Mouse (Mus musculus) T-helper 17 cell (primary cell): Measurements from ENCODE around the gene Prpf8.

Experiments
- in situ Hi-C, 2 experiments: fragments of 300-600 bp; cut with MboI, MseI; formaldehyde crosslinking; loops; 1 replicate in 1 of 2; 2 replicates in 1 of 2; pipeline ENCODE4 v1.15.1; 2025; ENCODE audit warnings: high pct_unique_total_duplicates in 2 of 2

Prpf8 gene

DNA sequence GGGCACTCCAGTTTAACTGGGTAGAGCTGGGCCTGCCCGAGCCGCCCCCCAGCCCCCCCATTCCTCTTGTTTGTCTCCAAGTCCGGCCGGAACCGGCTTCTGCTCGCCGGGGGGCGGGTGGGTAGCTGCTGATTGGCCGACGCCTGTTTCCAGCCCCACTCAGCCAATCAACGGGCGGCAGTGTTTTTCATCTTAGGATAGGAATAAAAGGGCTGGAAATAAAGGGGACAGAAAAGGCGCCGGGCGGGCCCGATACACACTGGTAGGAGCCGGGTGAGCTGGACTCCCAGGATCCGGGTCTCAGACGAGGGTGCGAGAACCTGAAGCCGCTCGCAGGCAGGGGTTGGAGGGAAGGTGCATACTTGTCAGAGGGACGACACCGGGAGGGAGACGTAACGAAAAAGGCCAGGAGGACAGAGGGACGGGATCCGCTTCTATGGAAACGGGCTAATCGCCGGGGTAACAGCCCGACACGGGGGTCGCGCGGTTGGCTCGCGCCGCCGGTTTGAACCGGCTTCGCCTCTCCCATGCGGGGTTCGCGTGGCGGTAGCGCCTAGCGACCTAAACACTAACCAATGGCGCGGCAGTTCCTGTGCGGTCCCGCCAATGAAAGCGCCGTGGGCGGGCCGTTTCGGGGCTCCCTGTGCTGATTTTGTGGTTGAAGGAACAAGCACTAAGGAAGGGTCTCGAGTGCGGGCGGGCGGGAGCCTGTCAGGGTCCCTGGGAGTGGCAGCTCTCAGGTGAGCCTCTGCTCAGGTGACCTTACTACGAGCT lies 45.0 kb downstream of the Prpf8 start, which contains the start of gene Slc43a2:
Slc43a2 (plus strand) TSS at position 226 of the 774 bp plus-strand sequence.
- in situ Hi-C loops, result loop anchor here in 1 of 2 experiments (5.0 kb wide), 1 partner anchor 41 kb away; no protein-coding TSS in a partner anchor

DNA sequence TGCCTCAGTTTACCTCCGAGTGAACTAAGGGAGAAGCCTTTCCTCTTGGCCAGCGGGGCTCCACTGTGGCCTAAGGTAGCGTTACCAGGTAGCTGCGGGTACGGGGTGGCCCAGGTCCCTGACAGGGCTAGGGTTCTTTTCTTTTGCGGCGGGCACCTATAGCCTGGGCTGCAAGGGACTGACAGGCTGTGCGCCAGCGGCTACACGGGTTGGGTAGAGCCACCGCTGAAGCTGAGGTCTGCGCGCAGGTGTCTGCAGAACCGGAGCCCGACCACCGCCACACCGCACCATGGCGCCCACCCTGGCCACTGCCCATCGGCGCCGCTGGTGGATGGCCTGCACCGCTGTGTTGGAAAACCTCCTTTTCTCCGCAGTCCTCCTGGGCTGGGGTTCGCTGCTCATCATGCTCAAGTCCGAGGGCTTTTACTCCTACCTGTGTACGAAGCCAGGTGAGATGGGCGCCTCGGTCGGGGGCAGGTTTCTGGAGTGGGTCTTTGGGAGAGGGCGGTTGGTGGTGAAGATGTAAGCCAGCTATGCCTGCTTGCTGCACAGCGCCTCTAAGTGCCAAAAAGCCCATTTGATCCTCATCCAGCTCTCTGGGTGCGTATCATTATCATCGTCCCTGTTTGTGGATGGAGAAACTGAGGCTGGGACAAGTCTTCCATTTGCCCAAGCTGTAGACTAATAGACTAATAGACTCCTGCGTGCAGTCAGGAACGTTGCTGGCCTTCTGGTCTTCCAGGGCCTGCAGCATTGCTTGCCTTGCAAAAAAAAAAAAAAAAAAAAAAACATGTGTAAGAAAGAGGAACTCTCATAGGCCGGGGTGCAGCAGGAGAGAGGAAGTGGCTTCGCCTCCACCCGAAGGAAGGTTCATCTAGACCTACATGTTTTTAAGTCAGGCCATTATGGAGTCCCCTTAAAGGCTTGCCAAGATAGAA lies 46.0 kb downstream of the Prpf8 start:
- in situ Hi-C loops, result loop anchor here in 1 of 2 experiments (5.0 kb wide), 1 partner anchor 40 kb away; no protein-coding TSS in a partner anchor

DNA sequence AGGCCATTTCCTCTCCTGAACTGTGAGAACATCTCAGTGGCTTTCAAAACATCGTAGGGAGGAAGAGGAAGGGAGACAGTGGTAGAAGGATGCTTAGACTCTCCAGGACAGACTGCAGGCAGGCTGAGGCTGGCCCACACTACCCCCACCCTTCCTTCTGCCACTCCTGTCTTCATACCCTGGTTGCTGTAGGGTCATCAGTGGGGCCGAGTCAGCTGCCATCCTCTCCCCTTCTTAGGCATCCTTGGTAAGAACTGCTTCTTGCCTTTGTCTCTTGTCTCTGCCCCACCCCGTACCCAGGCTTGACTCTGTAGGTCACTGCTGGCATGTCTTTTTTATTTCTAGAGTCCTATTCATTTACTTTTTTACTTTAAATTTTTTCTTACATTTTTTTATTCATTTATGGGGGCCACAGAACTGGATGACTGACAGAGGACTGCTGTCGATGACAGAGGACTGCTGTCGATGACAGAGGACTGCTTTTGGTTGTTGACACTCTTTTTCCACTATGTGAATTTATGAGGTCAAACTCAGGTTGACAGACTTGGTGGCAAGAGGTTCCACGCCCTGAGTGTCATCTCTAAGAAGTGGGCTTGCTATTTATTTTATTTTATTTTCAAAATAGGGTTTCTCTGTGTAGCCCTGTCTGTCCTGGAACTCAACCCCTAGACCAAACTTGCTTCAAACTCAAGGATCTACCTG lies 46.8 kb downstream of the Prpf8 start:
- in situ Hi-C loops, result loop anchor here in 1 of 2 experiments (5.0 kb wide), 1 partner anchor 39 kb away; no protein-coding TSS in a partner anchor

DNA sequence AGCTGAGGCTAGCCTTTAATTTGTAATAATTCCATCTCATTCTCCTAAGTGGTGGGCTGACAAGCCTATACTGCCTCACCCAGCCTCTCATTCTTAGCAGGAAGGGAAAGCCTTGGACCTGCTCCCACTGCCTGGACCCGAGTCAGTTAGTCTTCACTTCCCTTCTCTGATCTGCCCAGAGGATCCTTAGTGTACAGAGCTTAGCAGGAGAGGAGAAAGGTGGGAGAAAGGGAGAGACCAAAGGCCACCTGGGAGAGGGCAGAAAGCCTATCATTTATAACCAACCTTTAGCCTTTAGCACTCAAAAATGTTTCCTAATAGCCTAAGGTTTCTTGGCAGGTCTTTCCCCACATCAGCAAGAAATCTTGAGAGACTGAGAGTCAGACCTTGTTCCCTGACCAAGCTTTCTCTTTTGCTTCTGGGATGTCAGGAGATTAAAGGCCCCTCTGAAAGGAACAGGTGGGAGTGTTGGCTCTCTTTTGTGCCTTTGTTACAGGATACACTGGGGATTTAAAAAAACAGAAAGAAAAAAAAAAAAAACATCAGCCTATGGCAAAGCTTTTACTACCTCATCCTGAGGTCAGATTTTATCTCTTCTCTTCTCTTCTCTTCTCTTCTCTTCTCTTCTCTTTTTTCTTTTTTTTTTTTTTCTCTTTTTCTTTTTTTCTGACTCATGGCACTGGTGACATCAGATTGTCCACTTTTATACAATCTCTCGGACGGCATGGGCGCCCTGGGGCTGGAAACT lies 47.8 kb downstream of the Prpf8 start:
- in situ Hi-C loops, result loop anchor here in 1 of 2 experiments (5.0 kb wide), 1 partner anchor 38 kb away; no protein-coding TSS in a partner anchor

DNA sequence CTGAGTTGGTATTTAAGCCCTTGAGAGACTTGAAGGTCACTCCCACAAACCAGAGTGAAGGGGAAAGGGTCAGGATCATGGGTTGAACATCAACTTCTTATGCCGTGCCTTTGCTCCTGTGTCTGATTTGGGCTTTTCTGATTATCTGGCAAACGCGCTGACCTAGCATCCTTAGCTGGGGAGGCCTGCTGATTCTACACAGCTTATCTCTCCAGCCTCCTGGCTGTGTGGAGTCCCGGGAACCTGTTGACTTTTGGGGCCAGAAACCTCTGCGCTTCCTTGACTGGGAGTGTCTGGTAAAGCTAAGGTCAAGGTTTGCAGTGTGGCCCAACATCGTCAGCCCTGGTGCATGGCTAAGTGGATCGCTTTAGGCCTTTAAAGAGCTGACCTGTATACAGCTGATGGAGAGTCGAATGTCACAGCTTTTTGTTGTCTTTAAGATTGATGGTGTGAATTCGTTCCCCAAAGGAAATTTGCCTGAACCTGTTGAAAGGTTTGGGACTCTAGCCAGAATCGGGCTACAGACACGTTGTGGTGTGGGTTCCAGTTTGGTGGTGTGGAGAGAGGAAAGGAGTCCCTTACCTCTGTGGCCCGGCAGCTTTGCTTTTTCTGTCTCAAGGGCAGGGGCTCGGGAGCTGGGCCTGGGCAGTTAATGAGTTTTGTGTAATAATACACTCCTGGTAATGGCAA lies 48.6 kb downstream of the Prpf8 start:
- in situ Hi-C loops, result no loop called here

DNA sequence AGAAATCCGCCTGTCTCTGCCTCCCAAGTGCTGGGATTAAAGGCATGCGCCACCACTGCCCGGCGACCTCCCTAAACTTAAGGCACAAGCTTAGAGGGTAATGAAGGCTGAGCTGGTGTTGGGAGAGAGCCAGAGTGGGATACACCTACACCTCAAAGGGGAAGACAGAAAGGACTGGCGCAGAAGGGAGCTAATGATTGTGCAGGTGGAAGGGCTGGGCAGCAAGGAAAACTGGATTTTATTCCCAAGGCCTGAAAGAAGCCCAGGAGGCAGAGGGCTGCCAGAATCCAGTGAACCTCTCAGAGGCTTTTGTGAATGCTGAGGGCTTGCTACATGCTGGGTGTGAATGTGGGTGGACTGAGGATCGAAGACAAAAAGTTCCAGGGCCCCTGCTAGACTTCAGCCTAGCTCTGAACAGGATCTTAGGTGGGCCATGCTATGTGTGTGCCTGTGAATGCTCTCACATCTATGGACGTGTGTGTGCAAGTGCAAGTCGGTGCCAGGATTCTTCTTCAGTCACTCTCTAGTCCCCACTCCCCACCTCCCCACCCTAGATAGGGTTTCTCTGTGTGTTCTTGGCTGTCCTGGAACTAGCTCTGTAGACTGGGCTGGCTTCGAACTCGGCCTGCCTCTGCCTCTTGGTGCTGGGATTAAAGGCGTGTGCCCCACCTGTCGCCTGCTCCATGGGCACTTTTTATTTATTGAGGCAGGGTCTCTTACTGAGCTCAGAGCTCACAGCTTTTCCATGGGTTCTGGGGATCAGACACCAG lies 49.8 kb downstream of the Prpf8 start:
- in situ Hi-C loops, result no loop called here

DNA sequence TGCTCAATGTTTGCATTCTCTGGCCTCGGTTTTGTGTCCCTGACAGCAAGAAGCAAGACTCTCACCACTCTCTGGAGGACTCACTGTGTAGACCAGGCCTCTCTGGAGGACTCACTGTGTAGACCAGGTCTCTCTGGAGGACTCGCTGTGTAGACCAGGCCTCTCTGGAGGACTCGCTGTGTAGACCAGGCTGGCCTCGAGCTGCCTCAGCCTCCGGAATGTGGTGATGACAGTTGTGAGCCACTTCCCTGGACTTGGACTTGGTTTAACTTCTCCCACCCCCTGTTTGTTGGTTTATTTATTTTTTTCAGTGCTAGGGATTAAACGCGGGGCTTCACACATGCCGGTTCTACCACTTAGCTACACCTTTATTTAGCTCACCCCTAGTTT lies 50.4 kb downstream of the Prpf8 start:
- in situ Hi-C loops, result no loop called here

DNA sequence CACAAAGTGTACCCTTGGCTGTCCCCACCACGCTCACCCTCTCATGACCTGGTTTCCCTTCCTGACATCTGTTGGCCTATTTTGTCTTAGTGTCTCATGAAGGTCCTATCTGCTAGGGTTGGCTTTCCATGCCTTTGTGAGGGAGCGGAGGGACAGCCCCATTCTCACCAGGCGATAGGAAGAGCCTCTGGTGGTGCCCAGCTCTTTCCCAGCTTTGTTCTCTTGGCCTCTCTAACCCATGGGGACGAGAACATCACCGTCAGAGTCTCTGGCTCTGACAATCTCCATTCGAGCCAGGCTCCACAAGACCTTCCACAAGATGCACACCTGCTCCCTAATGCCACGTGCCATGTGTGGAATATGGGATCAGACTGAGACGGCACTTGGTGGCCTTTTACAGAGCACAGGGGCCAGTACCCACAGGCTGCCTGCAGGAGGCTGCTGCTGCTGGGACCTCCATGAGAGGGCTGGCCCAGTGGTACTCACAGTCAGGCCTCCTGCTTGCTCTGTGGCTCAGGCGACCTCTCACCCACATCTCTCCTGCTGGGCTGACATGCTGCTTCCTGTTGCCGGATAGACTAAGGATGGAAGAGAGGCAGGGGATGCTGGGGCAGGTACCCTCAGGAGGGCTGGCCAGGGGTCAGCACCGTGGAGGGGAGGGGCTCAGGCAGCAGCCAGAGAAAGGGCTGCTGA lies 51.0 kb downstream of the Prpf8 start:
- in situ Hi-C loops, result no loop called here

DNA sequence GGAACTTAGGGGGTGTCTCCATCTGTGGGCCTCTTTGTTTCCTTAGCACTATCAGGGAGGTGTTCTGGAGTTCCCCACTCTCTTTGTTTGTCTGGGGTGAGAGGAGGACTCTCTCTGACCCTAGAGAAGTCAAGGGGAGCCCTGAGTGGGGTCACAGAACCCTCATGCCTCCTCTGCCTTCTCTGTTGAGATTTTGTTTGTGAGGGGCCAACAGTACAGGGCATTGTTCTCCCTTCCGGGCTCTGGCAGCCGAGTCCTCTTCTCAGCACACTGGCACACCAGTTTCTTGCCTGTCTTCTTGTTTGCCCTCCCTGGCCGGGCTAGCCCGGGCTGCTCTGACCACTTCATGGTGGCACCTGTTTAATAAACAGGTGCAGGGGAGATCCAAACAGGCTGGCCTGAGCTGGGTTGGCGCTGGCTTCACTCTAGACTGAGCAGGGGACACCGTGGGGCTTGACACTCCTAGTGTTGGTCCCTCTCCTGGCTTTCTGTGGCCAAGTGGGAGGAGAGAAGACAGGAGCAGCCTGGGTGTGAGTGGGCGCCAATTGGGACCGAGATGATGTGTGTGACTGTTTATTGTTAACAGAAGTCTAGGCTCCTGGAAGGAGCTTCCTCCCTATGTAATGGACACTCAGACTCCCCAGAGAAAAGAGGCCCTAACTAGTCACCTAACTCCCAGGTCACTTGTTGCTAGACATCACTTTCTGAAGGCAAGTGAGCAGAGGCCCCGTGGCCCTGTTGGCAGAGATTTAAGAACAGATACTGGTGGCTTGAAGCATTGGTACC lies 51.8 kb downstream of the Prpf8 start:
- in situ Hi-C loops, result no loop called here

DNA sequence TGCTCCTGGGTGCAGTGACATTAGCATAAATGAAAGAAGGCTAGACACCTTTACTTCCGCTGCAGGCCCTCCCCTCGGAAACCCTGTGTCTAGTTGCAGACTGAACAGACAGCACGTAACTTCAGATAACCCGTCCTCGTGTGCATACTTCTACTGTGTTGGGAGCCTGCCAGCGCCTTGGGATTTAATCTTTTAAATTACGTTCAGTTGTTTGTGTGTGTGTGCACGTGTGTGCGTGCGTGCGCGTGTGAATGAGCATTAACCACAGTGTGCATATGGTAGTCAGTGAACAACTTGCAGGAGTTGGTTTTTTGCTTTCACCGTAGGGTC lies 52.3 kb downstream of the Prpf8 start:
- in situ Hi-C loops, result no loop called here

DNA sequence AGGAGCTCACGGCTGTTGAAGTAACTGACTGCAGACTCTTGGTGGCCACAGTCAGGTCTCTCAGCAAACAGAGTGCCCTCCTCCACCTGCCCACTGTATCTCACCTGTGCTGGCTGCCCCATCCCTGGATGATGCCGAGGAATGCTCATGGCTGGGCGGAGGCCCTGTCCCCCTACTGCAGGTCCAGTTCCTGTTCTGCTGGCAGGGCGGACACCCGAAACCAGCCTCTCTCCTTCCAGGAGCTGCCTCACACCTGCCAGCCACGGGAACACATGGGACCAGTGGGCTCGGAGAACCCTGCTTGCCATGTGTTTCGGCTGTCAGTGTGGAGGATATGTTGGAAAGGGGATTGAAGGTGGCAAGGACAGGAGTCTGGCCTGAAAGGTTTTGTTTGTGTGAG lies 53.6 kb downstream of the Prpf8 start:
- in situ Hi-C loops, result no loop called here

DNA sequence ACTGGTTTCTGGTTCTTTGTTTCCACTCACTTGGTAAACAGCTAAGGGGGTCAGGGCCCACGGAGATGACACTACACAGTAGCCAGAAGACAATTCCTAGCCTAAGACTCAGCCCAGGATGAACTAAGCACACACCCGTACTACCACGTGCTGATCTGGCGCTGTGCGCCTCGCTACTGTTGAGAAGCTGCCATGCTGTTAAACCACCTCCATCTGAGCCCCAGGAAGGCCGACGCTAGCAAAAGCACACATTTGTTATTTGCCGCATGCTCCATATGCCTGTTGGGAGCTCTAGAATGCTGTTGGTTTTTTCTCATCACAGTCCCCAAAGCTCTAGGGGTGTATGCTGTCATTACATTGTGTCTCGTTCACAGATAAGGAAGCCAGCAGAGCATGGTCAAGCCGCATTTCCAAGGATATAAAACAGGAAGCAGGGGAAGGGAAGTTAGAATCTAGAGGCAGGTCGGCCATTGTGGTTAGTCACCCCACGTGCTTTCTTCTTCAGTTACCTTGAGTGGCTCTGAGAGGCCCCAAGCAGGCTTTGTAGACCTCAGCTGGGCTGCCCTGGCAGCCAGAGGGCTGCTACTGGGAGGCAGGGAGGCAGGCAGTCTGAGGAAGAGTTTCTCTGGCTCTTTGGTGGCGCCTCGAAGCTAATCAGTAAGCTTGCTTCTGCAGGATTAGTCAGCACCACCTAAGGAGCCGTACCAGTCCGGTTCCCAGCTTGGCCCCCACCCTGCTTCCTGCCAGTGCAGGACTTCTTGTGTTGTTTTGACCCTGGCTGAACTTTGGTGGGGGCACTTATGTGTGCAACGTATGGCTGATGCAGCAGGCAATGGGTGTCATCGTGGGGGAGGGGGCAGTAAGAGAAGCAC lies 54.3 kb downstream of the Prpf8 start:
- in situ Hi-C loops, result no loop called here

DNA sequence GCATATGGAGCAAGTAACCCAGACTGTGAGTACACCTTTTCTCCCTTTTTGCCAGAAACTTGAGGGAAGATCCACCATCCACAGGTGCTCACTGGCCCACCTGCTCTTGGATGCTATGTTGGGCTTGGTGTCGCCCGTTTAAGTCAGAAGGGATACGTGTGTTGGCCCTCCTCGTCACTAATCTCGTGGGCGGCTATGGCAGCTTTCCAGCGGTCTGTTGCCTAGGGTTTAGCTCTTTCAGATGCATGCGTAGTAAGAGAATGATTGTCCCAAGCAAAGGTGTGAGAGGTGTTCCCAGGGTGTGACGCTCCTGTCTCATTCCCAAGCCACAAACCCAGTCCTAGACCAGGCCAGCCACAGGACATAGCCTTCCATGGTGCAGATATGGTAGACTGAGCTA lies 58.1 kb downstream of the Prpf8 start:
- in situ Hi-C loops, result no loop called here

DNA sequence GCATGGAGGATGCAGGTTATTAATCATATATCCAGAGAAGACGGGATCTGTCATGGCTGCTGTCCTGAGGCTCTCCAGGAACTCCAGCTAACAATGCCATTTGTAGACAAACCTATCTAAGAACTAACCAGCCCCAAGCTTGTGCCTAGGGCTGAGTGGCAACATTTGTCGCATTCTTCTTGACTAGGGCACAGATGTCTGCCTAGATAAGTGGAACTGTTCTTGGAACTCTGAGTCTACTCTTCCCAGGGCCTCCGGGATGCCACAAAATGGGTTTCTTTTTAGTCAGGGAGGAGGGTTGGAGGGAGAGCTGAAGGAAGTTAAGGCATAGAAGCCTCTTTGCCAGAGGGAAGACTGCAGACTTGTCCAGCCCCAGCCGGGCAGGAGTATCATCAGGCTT lies 59.4 kb downstream of the Prpf8 start:
- in situ Hi-C loops, result no loop called here

DNA sequence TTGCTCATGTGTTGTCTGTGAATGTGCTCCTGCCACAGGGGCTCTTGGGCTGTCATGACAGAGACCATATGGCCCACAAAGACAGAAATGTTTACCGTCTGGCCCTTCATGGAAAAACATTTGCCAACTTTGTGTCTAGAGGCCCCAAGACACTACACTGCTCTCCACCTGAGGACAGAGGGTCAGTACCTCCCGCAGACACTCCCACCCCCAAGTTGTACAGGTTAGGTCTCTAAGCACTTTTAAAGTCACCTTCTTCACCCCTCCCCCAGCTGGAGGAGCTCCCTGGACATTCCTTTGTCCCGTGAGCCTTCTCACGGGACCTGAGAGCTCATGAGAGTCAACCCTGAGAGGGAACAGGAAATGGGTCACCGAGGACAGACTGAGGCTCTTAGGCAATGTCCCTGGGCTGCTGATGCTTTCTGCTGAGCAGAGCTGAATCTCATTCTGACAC lies 63.1 kb downstream of the Prpf8 start:
- in situ Hi-C loops, result loop anchor here in 1 of 2 experiments (10.0 to 25.0 kb wide), 2 partner anchors 365 to 938 kb away; no protein-coding TSS in a partner anchor

DNA sequence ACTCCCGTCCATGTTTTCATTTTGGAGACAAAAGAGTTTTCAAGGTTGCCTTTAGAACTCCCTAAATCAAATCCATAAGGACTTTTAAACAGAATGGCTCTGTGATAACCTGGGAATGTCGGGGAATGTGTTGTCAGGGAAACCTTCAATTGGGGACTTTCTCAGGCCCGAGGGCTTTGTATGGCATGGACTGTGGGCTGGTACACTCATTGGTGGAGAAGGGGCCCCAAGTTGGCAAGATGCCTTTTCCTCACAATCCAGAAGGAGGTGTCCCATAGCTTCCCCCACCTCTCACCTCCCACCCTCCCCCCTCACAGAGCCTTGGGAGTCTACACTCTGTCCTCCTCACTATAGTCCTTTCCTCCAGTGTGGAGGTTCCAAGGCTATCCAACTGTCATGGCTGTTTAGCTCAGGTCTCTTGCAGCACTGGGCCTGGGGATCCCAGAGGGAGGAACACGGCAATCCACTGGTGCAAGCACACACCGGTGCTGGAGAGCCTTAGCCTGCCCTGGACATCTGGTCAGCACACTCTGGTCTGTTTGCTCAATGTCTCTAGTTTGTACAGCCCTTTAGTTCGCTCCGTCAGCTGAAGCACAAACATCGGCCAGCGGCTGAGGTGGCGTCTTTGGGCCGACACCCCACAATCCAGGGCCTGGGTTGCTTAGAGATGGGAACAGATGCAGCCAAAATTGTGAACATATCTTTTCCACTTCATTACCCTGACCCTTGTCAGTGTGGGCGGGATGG lies 63.8 kb downstream of the Prpf8 start:
- in situ Hi-C loops, result loop anchor here in 1 of 2 experiments (10.0 to 25.0 kb wide), 2 partner anchors 366 to 937 kb away; no protein-coding TSS in a partner anchor
